Mouse (Mus musculus) liver, postnatal 0 days (tissue): ENCODE data around the gene Slc35f6. TPM values are rescaled to one million over a fixed set of nuclear protein-coding genes. Genes with fewer than 3 reads are reported as not detected.
A peak's percentile ranks its signal among the peaks of the same experiment; 100 is the strongest.

Experiments used
- ATAC-seq: fragments of 200-750 bp; cut with Nextera tagmentation; 2 replicates; pipeline ENCODE4 v1.8.0; 2017; ENCODE audit warnings: mild to moderate bottlenecking, moderate library complexity
- DNase-seq: peaks from one replicate; pipeline ENCODE4 v3.0.0-alpha.2; 2016
- H3K27ac ChIP-seq: fragments of 300-500 bp; sonication (generic); 2 replicates; pipeline ENCODE4 v1.5.1; 2014; ENCODE audit warnings: antibody characterized with exemption, moderate library complexity, mild to moderate bottlenecking, low read depth
- H3K27me3 ChIP-seq: fragments of 300-500 bp; sonication (generic); 2 replicates; pipeline ENCODE4 v1.6.1; 2014; ENCODE audit warnings: low read length, control low read depth, mixed read lengths; ENCODE audit not compliant: insufficient read depth
- H3K36me3 ChIP-seq: fragments of 300-500 bp; sonication (generic); replicated peaks from 2 replicates; pipeline ENCODE4 v1.6.1; 2014; ENCODE audit warnings: mild to moderate bottlenecking, control low read depth, low read length, moderate library complexity, mixed read lengths; ENCODE audit not compliant: insufficient read depth
- H3K4me1 ChIP-seq: fragments of 300-500 bp; sonication (generic); 2 replicates; pipeline ENCODE4 v1.6.1; 2014; ENCODE audit warnings: antibody characterized with exemption, mild to moderate bottlenecking, control low read depth; ENCODE audit not compliant: insufficient read depth
- H3K4me2 ChIP-seq: fragments of 300-500 bp; sonication (generic); 2 replicates; pipeline ENCODE4 v1.6.1; 2014; ENCODE audit warnings: low read depth, mild to moderate bottlenecking, low read length, moderate library complexity, mixed read lengths
- H3K4me3 ChIP-seq: fragments of 300-500 bp; sonication (generic); 2 replicates; pipeline ENCODE4 v1.5.1; 2014; ENCODE audit warnings: low read depth, low read length
- H3K9ac ChIP-seq: fragments of 300-500 bp; sonication (generic); replicated peaks from 2 replicates; pipeline ENCODE4 v1.6.1; 2014; ENCODE audit warnings: mild to moderate bottlenecking, moderate library complexity
- H3K9me3 ChIP-seq: fragments of 300-500 bp; sonication (generic); 2 replicates; pipeline ENCODE4 v1.6.1; 2016; ENCODE audit warnings: mild to moderate bottlenecking, control low read depth, low read length, mixed read lengths
- CTCF ChIP-seq: sonication (generic); IDR thresholded peaks from 2 replicates; pipeline ENCODE4 v1.5.1; 2016; ENCODE audit warnings: antibody characterized with exemption, low read depth
- EP300 ChIP-seq: IDR thresholded peaks from 2 replicates; pipeline ENCODE4 v1.6.1; 2016; ENCODE audit warnings: antibody characterized with exemption, low read depth, mild to moderate bottlenecking
- WGBS: fragments of 180-500 bp; shearing (Covaris S2); extraction: QIAGEN DNeasy Blood & Tissue Kit; methylation state at CpG from one replicate; pipeline ENCODE4 v1.1.7; 2014; ENCODE audit not compliant: insufficient replicate concordance; 5-methylcytosine and 5-hydroxymethylcytosine counted together
- polyA plus RNA-seq: library from polyadenylated mRNA; unstranded; fragments of >200 nt; fragmentation: Nextera tagmentation; extraction: Ambion mirVana; gene quantifications from 2 replicates; pipeline ENCODE4 v1.2.1, GENCODE M21; 2015

Gene Slc35f6
- polyA plus RNA-seq, 1 experiment from 2014 or later: 13.8 TPM

DNA sequence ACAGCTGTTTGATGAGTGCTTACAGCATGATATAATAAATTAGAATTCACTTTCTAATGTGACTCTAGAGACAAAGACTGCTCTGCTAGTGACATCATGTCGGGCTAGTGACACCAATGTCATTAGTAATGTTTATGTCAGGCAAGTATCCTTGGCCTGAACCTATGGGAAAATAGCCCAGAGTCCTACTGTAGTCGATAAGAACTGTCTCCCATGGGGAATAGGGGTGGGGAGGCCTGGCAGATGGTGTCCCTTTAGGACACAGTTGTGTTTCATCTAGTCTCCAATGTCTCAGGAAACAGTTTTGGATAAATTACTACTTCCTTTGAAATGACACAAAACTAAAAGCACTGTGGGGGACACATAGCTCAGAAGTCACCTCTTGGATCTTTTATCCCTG is 1.7 kb upstream of the Slc35f6 start:
- Histone ChIP-seq H3K4me3 (no peak overlapping the region), H3K27me3 (0 out of 2 replicates have a peak, but pooled peaks cover 5% of the 10 kb centered on the region), H3K27ac (no peak overlapping the region), H3K9me3 (no peaks in the 10 kb centered on the region), H3K9ac (no peak overlapping the region), H3K4me1 (peaks cover 24% of the 10 kb centered on the region), H3K36me3 (no peaks in the 10 kb centered on the region), H3K4me2 (no peak overlapping the region)
- 60% methylated on average over 2 of the region's 2 CpGs for WGBS
- DNase-seq (no peak), ATAC-seq (no peak)
- TF ChIP-seq EP300 (no peak), CTCF (no peak)

DNA sequence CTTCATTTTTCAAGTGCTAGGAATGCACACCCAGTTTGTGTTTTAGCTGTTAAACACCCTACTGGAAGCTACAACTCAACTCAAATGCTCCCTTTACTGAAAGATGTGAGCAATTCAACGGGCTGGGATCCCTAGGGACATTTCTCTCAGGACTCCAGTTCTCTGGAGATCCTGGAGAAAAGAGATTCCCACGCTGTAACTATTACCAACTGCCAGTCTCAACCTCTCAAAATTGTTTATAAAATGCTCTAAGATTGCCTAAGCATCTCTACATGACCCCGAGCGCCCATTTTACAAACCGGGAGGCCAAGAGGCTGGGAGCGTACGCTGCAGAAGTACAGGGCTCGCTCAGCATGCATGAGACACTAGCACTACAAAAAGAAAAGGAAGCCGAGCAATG is 337 bp upstream of the Slc35f6 start:
- Histone ChIP-seq H3K4me2 (peak overlapping the region; percentile 98), H3K9ac (peak overlapping the region; percentile 90), H3K27ac (peak overlapping the region; percentile 78; the same call in 1 of the 2 replicates), H3K4me1 (peaks cover 24% of the 10 kb centered on the region), H3K27me3 (0 out of 2 replicates have a peak, but pooled peaks cover under 1% of the 10 kb centered on the region), H3K36me3 (no peaks in the 10 kb centered on the region; the same call in 1 of the 2 replicates), H3K4me3 (peak overlapping the region; percentile 99), H3K9me3 (no peaks in the 10 kb centered on the region)
- DNase-seq (no peak), ATAC-seq (peak; percentile 28)
- TF ChIP-seq EP300 (no peak), CTCF (no peak)
- WGBS: 26% methylated on average over 9 of the region's 9 CpGs

DNA sequence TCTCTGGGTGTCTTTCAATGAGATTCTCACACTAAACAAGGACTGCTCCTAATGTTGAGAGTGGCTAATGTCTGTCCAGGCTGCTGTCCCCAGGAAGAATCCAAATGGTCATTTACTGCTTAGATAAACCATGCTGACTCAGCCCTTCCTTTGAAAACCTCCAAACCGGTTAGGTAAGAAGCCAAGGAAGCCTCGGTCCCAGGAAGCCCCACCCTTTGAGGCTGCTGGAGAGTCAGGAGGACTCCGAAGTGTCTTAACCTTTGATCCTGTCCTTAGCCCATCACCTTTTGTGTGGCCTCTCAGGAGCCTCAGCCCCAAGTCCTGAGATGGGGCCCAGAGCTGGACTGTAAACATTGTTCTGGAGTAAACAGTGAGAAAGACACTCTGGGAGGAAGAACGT is 1.8 kb downstream of the Slc35f6 start:
- H3K4me3 ChIP-seq: no peak overlapping the region
- no peak for DNase-seq
- 53% methylated on average over 4 of the region's 4 CpGs for WGBS
- H3K27me3 ChIP-seq: no peaks in the 10 kb centered on the region
- H3K9ac ChIP-seq: no peak overlapping the region
- ATAC-seq: no peak
- TF ChIP-seq CTCF (no peak), EP300 (no peak)
- peak overlapping the region; percentile 98; the same call in 1 of the 2 replicates for H3K4me2 ChIP-seq
- no peaks in the 10 kb centered on the region; the same call in none of the 2 replicates for H3K36me3 ChIP-seq
- no peak overlapping the region for H3K27ac ChIP-seq
- peaks cover 30% of the 10 kb centered on the region for H3K4me1 ChIP-seq
- no peaks in the 10 kb centered on the region for H3K9me3 ChIP-seq

DNA sequence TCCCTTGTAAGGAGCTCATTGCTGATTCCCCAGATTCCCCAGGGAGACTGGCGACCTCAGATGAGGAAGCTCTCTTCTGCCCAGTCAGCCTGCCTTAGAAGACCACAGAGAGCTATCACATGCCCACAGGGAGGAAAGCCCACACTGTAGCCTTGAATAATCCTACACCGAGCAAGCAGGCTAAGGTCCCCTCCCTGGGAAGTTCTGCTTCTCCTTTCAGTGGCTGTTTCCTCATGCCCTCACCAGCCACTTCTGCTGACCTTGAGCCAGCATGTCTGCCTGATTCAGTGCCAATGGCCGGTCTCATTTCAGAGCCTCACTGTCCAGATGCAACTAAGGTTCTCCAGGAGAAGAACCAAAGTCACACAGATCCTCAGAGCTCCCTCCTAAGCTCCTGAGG is 3.0 kb downstream of the Slc35f6 start:
- 51% methylated on average over 3 of the region's 3 CpGs for WGBS
- no peak overlapping the region for H3K9ac ChIP-seq
- TF ChIP-seq EP300: no peak
- no peak for TF ChIP-seq CTCF
- no peak overlapping the region for H3K4me2 ChIP-seq
- H3K4me1 ChIP-seq: peaks cover 30% of the 10 kb centered on the region
- no peaks in the 10 kb centered on the region for H3K9me3 ChIP-seq
- no peak overlapping the region for H3K4me3 ChIP-seq
- peak; percentile 13; the same call in 1 of the 2 replicates for ATAC-seq
- H3K27ac ChIP-seq: 0 out of 2 replicates have a peak overlapping the region, but pooled peaks have one; percentile 29
- DNase-seq: no peak
- H3K27me3 ChIP-seq: no peaks in the 10 kb centered on the region
- H3K36me3 ChIP-seq: peaks cover under 1% of the 10 kb centered on the region

DNA sequence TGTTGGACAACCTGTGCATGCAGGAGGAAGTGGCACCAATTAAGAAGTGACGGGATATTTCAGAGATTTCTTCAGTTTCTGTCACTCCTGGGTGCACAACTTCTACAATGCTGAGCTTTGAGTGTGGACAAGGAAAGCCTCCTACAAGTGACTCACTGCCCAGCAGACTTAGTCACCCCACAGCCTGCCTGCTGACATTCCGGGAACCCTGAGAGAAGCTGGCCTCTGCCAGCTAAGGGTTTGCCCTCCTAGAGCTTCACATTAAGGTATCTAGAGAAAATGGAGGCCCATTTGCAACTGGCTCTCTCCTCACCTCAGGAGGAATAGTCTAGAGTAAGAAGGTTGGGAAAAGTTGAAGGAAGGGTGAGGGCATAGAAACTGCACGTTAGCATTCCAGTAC is 3.8 kb downstream of the Slc35f6 start:
- no peak overlapping the region for H3K27ac ChIP-seq
- H3K4me3 ChIP-seq: no peak overlapping the region
- H3K9ac ChIP-seq: no peak overlapping the region
- H3K4me2 ChIP-seq: no peak overlapping the region
- H3K9me3 ChIP-seq: no peaks in the 10 kb centered on the region
- DNase-seq (no peak), ATAC-seq (no peak)
- peaks cover 8% of the 10 kb centered on the region for H3K36me3 ChIP-seq
- no peaks in the 10 kb centered on the region for H3K27me3 ChIP-seq
- 73% methylated on average over 3 of the region's 3 CpGs for WGBS
- peaks cover 30% of the 10 kb centered on the region for H3K4me1 ChIP-seq
- TF ChIP-seq EP300 (no peak), CTCF (no peak)

GRCm38 (mm10) chr5:30653246-30653645 is 5.5 kb downstream of the Slc35f6 start:
- Histone ChIP-seq H3K27ac (no peak overlapping the region), H3K4me2 (no peak overlapping the region), H3K27me3 (no peaks in the 10 kb centered on the region), H3K9me3 (no peaks in the 10 kb centered on the region), H3K4me1 (peaks cover 23% of the 10 kb centered on the region), H3K4me3 (no peak overlapping the region), H3K9ac (no peak overlapping the region), H3K36me3 (peaks cover 22% of the 10 kb centered on the region)
- WGBS: 68% methylated on average over 6 of the region's 6 CpGs
- DNase-seq: no peak
- TF ChIP-seq EP300 (no peak), CTCF (no peak)
- no peak for ATAC-seq
